Mouse (Mus musculus) subcutaneous adipose tissue, adult 2 months (tissue): Measurements from ENCODE around the gene 9530053A07Rik. TPM values are rescaled to one million over a fixed set of nuclear protein-coding genes. Genes with fewer than 3 reads are reported as not detected.

ENCODE experiments used
- polyA plus RNA-seq: library from polyadenylated mRNA; depleted of rRNA; stranded (reverse); fragments of >200 nt; gene quantifications from 2 replicates; pipeline ENCODE4 v1.2.3, GENCODE M21; 2012; ENCODE audit warnings: low replicate concordance; rRNA removed

9530053A07Rik gene
- 0.08 and 0.11 TPM in 2 replicates for polyA plus RNA-seq

GRCm38 (mm10) chr7:28129166-28129565, at the start of gene 9530053A07Rik:
9530053A07Rik (plus strand) TSS chr7:28129466.

GRCm38 (mm10) chr7:28169489-28170422, 40.5 kb downstream of the 9530053A07Rik start, which contains the start of gene Fbl:
Fbl (plus strand) TSS chr7:28169710.

GRCm38 (mm10) chr7:28179228-28179627, 50.0 kb downstream of the 9530053A07Rik start, which contains the start of gene Dyrk1b:
Dyrk1b (plus strand) TSS chr7:28179469.

Other genes with a start within 250 kb of the 9530053A07Rik start
- 3.0 and 4.1 TPM in 2 replicates for gene Zfp974, start 200.0 kb upstream of the 9530053A07Rik start, polyA plus RNA-seq
- gene Zfp780b, start 150.3 kb upstream of the 9530053A07Rik start, polyA plus RNA-seq = 1.8 and 2.8 TPM in 2 replicates
- 0.21 and 0.37 TPM in 2 replicates for gene Zfp850, start 115.4 kb upstream of the 9530053A07Rik start, polyA plus RNA-seq
- 122 and 149 TPM in 2 replicates for gene Psmc4, start 79.4 kb upstream of the 9530053A07Rik start, polyA plus RNA-seq
- 0.53 and 54.2 TPM in 2 replicates for gene Fcgbp, start 58.2 kb upstream of the 9530053A07Rik start, polyA plus RNA-seq
- 25.8 and 84.3 TPM in 2 replicates for gene Fbl, start 40.2 kb downstream of the 9530053A07Rik start, polyA plus RNA-seq
- gene Dyrk1b, start 50.0 kb downstream of the 9530053A07Rik start, polyA plus RNA-seq = 41.7 and 43.4 TPM in 2 replicates
- gene Eid2, start 138.4 kb downstream of the 9530053A07Rik start, polyA plus RNA-seq = 4.6 and 9.1 TPM in 2 replicates
- gene Eid2b, start 148.3 kb downstream of the 9530053A07Rik start, polyA plus RNA-seq = 6.6 and 12.9 TPM in 2 replicates
- gene Selenov, start 161.7 kb downstream of the 9530053A07Rik start, polyA plus RNA-seq = 0.14 and 0.33 TPM in 2 replicates
- gene Dll3, start 172.8 kb downstream of the 9530053A07Rik start, polyA plus RNA-seq = 0.04 and 0.36 TPM in 2 replicates
- gene Timm50, start 182.6 kb downstream of the 9530053A07Rik start, polyA plus RNA-seq = 112 and 113 TPM in 2 replicates
- 92.2 and 125 TPM in 2 replicates for gene Supt5, start 209.3 kb downstream of the 9530053A07Rik start, polyA plus RNA-seq
- 520 and 1,161 TPM in 2 replicates for gene Rps16, start 221.2 kb downstream of the 9530053A07Rik start, polyA plus RNA-seq
- 27.6 and 51.9 TPM in 2 replicates for gene Plekhg2, start 243.1 kb downstream of the 9530053A07Rik start, polyA plus RNA-seq